Mouse (Mus musculus): ENCODE results near the gene Gm9999.

Gene Gm9999

GRCm38 (mm10) chr7:47031371-47031770 is 48.0 kb downstream of the Gm9999 start:
- no peak for DNase-seq

DNA sequence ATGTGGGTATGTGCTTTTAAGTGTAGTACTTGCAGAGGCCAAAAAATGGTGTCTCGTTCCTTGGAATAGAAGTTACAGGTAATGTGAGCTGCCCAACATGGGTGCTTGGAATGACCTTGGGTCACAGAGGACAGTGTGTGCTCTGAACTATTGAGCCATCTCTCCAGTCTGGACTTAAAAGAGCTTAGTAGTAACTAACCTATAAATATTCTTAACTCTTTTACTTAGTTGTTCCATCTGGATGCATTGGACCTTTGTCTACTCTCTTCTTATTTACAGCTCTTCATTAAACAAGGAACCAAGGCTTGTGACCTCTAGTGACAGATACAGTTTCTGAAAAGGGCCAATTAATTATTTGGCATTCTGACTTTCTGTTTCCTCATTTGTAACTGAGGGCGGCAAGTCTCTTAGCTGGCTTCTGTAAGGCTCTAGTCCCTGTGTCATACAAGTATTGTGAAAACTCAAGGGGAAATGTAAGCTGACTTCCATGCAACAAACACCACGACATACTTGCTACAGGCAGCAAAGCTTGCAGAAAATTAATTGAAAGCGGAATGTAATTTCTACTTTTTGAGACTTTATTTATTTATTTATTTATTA is 51.5 kb downstream of the Gm9999 start:
- no peak for DNase-seq

DNA sequence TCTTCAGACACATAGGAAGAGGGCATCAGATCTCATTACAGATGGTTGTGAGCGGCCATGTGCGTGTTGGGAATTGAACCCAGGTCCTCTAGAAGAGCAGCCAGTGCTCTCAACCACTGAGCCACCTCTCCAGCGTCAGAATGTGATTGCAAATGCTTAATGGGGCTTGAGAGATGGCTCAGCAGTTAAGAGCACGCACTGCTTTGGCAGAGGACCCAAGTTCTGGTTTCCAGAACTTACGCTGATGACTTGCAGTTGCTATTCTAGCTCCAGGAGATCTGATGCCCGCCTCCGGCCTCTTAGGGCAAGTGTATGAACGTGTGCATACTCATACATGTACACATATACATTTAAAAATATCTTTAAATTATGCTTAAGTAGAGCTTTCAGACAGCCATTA is 52.0 kb downstream of the Gm9999 start:
- no peak for DNase-seq
